Mouse (Mus musculus): ENCODE measurements around the gene Dctn1. TPM values are rescaled to one million over a fixed set of nuclear protein-coding genes. Genes with fewer than 3 reads are reported as not detected.
"Not testable (repeated sequence)": the region's sequence is repeated elsewhere in the genome, so short reads cannot be mapped to it uniquely, and the experiment has no call there.

Dctn1 gene
- total and polyA plus RNA-seq, 2 experiments from 2014 or later, result 45.9 to 50.8 TPM

DNA sequence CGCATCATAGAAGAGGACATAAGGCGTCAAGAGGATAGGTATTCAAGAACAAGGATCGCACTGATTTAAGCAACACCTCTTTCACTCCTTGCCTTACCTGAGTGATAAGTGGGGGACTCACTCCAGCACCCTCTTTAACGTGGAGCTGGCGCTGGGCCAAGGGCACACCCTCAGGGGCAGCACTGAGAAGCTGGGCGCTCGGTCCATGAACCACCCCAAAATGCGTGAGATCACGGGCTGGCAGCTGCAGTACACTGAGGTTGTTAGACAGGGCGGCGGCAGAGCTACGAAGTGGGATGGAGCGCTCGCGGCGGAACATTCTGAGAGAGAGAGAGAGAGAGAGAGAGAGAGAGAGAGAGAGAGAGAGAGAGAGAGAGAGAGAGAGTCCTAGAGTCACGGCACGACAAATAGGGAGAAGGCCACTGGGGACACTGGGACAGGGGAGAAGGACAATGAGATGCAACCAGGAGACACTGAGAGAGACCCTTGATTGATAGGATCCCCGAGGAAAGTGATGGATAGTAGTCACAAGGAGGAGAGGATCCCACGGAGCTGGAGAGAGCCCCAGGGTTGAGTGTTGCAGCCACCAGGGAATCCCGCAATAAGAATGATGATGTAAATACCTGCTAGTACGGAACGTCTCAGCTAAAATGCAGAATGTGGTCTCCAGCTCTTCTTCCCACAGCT is 10.0 kb upstream of the Dctn1 start:
- Histone ChIP-seq H3K4me3 (ENCODE audit: low read depth, low read length) (peak overlapping the region; percentile 48), H3K4me1 (ENCODE audit: control insufficient read depth, insufficient read depth) (0 out of 2 replicates have a peak, but pooled peaks cover 4% of the 10 kb centered on the region), H3K4me2 (ENCODE audit: low read depth, low read length) (peak overlapping the region; percentile 74), H3K9ac (replicated peaks; ENCODE audit: low read depth, low read length) (no peak overlapping the region), H3K9me3 (replicated peaks; ENCODE audit: control insufficient read depth, low read length) (no peaks in the 10 kb centered on the region), H3K27ac (ENCODE audit: low read depth) (no peak overlapping the region), H3K27me3 (ENCODE audit: control insufficient read depth, insufficient read depth, low read length) (peaks cover 7% of the 10 kb centered on the region), H3K36me3 (replicated peaks; ENCODE audit: control insufficient read depth, insufficient read depth, low read length) (0 out of 2 replicates have a peak, but pooled peaks cover 10% of the 10 kb centered on the region)
- TF ChIP-seq EP300 (IDR thresholded peaks at IDR 0.05; ENCODE audit: low read depth) (no peak), CTCF (IDR thresholded peaks at IDR 0.05; ENCODE audit: low read depth) (no peak)
- no peak for DNase-seq (ENCODE audit: low spot score)
- 10% methylated on average over 23 of the region's 23 CpGs for WGBS
- peak; percentile 11; the same call in 1 of the 2 replicates for ATAC-seq (ENCODE audit: insufficient read depth, low read depth)

- ATAC-seq (ENCODE audit: insufficient read depth, low read depth), result peak; percentile 76
- peaks cover 12% of the 10 kb centered on the region for H3K27me3 ChIP-seq (ENCODE audit: control insufficient read depth, insufficient read depth, low read length)
- H3K9me3 ChIP-seq (replicated peaks; ENCODE audit: control insufficient read depth, low read length), result no peaks in the 10 kb centered on the region
- peak within 1 kb of the TSS; percentile 48 for H3K4me3 ChIP-seq (ENCODE audit: low read depth, low read length)
- H3K9ac ChIP-seq (replicated peaks; ENCODE audit: low read depth, low read length), result no peak within 1 kb of the TSS
- 3% methylated on average over 32 of the region's 32 CpGs for WGBS
- 0 out of 2 replicates have a peak, but pooled peaks cover 6% of the 10 kb centered on the region for H3K36me3 ChIP-seq (replicated peaks; ENCODE audit: control insufficient read depth, insufficient read depth, low read length)
- 0 out of 2 replicates have a peak, but pooled peaks cover 4% of the 10 kb centered on the region for H3K4me1 ChIP-seq (ENCODE audit: control insufficient read depth, insufficient read depth)
- no peak for TF ChIP-seq EP300 (IDR thresholded peaks at IDR 0.05; ENCODE audit: low read depth)
- no peak for TF ChIP-seq CTCF (IDR thresholded peaks at IDR 0.05; ENCODE audit: low read depth)
- DNase-seq (ENCODE audit: low spot score), result no peak
- H3K4me2 ChIP-seq (ENCODE audit: low read depth, low read length), result peak within 1 kb of the TSS; percentile 74
- H3K27ac ChIP-seq (ENCODE audit: low read depth), result no peak within 1 kb of the TSS
Observed at GRCm38 (mm10) chr6:83156259-83156684, 9.4 kb upstream of the Dctn1 start, which contains the start of the genes Wdr54 and 1700003E16Rik. Wdr54 (minus strand) TSS chr6:83156397. 1700003E16Rik (plus strand) TSS chr6:83156404.

DNA sequence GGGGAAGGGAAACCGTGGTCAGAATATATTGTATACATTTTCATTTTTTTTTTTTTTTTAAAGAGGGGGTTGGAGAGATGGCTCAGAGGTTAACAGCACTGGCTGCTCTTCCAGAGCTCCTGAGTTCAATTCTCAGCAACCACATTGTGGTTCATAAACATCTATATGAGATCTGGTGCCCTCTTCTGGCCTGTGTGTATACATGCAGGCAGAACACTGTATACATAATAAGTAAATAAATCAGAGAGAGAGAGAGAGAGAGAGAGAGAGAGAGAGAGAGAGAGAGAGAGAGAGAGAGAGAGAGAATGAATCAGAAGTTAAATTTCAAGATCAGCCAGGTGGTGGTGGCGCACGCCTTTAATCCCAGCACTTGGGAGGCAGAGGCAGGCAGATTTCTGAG is 6.3 kb upstream of the Dctn1 start:
- peak; percentile 63 for DNase-seq (ENCODE audit: low spot score)
- peaks cover 27% of the 10 kb centered on the region for H3K27me3 ChIP-seq (ENCODE audit: control insufficient read depth, insufficient read depth, low read length)
- peaks cover 16% of the 10 kb centered on the region for H3K4me1 ChIP-seq (ENCODE audit: control insufficient read depth, insufficient read depth)
- 22% methylated on average over 3 of the region's 3 CpGs for WGBS
- not testable (repeated sequence) for H3K9ac ChIP-seq (replicated peaks; ENCODE audit: low read depth, low read length); H3K4me2 ChIP-seq (ENCODE audit: low read depth, low read length); ATAC-seq (ENCODE audit: insufficient read depth, low read depth); H3K9me3 ChIP-seq (replicated peaks; ENCODE audit: control insufficient read depth, low read length); H3K27ac ChIP-seq (ENCODE audit: low read depth); H3K4me3 ChIP-seq (ENCODE audit: low read depth, low read length); H3K36me3 ChIP-seq (replicated peaks; ENCODE audit: control insufficient read depth, insufficient read depth, low read length)
- TF ChIP-seq CTCF (IDR thresholded peaks at IDR 0.05; ENCODE audit: low read depth), result peak; percentile 71

DNA sequence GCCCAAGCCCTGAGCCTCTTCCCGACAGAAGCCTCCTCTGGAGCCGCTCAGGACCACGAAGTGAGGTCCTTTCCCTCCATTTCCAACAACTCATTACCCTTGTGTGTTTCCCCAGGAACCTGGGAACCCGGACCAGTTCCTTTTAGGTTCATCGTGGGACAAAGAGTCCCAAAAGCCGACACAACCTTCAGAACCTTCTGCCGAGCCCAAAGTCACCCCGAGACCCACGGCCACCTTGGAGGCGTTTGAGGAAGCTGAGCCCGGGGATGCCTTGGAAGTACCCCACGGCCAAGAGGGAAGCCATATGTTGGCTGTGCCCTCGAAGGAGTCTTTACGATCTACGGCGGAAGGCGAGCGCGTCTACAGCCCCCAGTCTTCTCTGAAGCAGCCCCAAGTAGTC is 4.3 kb upstream of the Dctn1 start:
- Histone ChIP-seq H3K27ac (ENCODE audit: low read depth) (no peak overlapping the region), H3K9me3 (replicated peaks; ENCODE audit: control insufficient read depth, low read length) (no peaks in the 10 kb centered on the region), H3K4me1 (ENCODE audit: control insufficient read depth, insufficient read depth) (peaks cover 12% of the 10 kb centered on the region), H3K4me2 (ENCODE audit: low read depth, low read length) (peak overlapping the region; percentile 69), H3K27me3 (ENCODE audit: control insufficient read depth, insufficient read depth, low read length) (peaks cover 27% of the 10 kb centered on the region), H3K36me3 (replicated peaks; ENCODE audit: control insufficient read depth, insufficient read depth, low read length) (no peaks in the 10 kb centered on the region), H3K4me3 (ENCODE audit: low read depth, low read length) (peak overlapping the region; percentile 43), H3K9ac (replicated peaks; ENCODE audit: low read depth, low read length) (peak overlapping the region; percentile 22; the same call in 1 of the 2 replicates)
- no peak for TF ChIP-seq CTCF (IDR thresholded peaks at IDR 0.05; ENCODE audit: low read depth)
- TF ChIP-seq EP300 (IDR thresholded peaks at IDR 0.05; ENCODE audit: low read depth), result no peak
- no peak for DNase-seq (ENCODE audit: low spot score)
- ATAC-seq (ENCODE audit: insufficient read depth, low read depth), result no peak
- WGBS, result 9% methylated on average over 19 of the region's 19 CpGs

DNA sequence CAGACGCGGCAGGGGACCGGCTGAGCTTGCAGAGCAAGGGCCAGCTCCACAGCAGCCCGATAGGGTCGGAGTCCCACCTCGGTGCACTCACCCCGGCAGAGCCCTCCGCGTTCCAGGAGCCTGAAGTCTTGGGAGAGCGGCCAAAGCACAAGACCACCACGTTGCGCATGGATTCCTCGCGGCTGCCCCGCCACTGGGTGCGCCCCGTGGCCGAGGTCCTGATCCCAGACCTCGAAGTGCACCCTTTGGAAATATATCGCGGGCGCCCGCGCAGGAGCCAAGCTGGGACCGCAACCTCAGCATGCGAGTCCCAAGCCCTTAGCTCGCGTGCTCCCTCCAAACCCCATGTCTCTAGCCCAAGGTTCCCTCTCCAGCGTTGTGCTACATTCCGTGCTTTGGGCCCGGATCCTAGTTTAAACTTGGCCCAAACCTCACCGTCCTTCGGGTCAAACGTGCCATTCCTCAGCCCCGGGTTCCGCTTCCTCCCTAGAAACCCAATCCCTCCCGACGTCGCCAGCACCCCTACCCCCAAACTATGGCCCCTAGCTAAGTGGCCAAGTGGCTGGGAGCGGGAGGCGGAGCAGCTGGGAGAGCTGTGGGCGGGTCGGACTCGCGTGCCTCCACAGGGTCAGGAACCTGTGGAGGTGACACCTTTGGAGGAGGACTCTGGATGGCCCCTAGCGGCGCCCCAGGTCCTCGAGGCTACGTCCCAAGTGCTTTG is 3.6 kb upstream of the Dctn1 start:
- no peak for ATAC-seq (ENCODE audit: insufficient read depth, low read depth)
- under 1% methylated on average over 49 of the region's 49 CpGs for WGBS
- H3K36me3 ChIP-seq (replicated peaks; ENCODE audit: control insufficient read depth, insufficient read depth, low read length), result no peaks in the 10 kb centered on the region
- no peaks in the 10 kb centered on the region for H3K9me3 ChIP-seq (replicated peaks; ENCODE audit: control insufficient read depth, low read length)
- no peak for DNase-seq (ENCODE audit: low spot score)
- H3K27ac ChIP-seq (ENCODE audit: low read depth), result no peak overlapping the region
- peak overlapping the region; percentile 43 for H3K4me3 ChIP-seq (ENCODE audit: low read depth, low read length)
- peak overlapping the region; percentile 69 for H3K4me2 ChIP-seq (ENCODE audit: low read depth, low read length)
- peaks cover 27% of the 10 kb centered on the region for H3K27me3 ChIP-seq (ENCODE audit: control insufficient read depth, insufficient read depth, low read length)
- peak overlapping the region; percentile 22 for H3K9ac ChIP-seq (replicated peaks; ENCODE audit: low read depth, low read length)
- peaks cover 18% of the 10 kb centered on the region for H3K4me1 ChIP-seq (ENCODE audit: control insufficient read depth, insufficient read depth)
- TF ChIP-seq CTCF (IDR thresholded peaks at IDR 0.05; ENCODE audit: low read depth) (no peak), EP300 (IDR thresholded peaks at IDR 0.05; ENCODE audit: low read depth) (no peak)

Data from heart, postnatal 0 days (tissue).